Mouse (Mus musculus): ENCODE data around the gene Numbl.
A peak's percentile ranks its signal among the peaks of the same experiment; 100 is the strongest.

DNA sequence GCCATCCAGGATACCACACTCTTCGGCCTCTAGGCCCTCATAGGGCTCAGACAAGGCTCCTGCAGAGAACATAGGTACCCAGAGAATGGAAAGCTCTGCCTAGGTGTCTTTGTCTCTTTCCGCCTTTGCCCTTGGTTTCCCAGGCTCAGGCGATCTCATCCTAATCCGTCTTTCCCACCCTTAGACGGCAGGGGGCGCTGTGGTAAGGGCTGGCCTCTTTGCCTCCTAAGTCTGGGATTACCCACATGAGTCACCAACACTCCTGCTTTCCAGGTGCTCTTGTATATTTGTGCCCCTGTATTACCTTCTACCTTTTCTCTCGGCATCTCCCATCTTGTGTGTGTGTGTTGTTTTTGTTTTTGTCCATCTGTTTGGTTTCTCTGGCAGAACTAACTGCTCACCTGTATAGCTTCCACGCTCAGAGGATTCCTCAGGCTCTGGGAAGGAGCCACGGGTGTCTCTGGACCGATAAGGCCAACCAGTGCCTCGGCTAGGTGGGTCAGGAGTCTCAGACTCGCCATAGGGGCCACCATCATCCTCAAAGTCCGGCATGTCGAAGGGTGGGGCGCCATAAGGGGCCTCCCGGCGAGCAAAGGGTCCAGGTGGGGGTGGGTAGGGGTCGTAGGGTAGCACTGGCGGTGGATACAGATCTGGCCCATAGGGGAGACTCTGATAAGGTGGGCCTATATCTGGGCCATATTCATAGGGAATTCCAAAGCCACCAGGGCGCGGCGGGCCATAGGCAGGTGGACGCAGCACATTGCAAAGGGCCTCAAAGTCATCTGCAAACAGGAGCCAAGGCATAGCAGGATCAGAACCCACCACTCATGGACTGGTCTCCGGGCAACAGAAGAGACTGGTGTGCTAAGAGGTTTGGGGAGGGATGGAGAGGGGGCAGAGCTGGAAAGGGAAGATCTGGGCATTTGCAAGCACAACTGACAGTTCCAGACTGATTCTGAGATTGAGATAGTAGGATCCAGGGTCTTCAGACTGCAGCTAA is 48.2 kb downstream of the Numbl start:
- TF ChIP-seq EP300 (IDR thresholded peaks at IDR 0.05): no peak
- peak; percentile 86 for TF ChIP-seq CTCF (IDR thresholded peaks at IDR 0.05)

All from lung, postnatal 0 days (tissue).